Comparison of ENCODE assay signal across 14 mouse cellular contexts in genomic region chr19:7168423-7168822, GRCm38 (mm10).
"Had no signal": no experiment of that assay in that cellular context is flagged by ENCODE, and none has a peak within 500 bp of the region (broad histone marks: within the 10 kb centered on the region; RNA-seq: fewer than 3 reads in every experiment).

No protein-coding gene starts in this region.

- ATAC-seq: midbrain, embryonic 16.5 days had no signal

- H3K4me3 ChIP-seq: left cerebral cortex, adult 2 months; liver, embryonic 13.5 days; midbrain, embryonic 12.5 days; myocyte; neural tube, embryonic 13.5 days had no signal

- H3K36me3 ChIP-seq: liver, embryonic 13.5 days; midbrain, embryonic 12.5 days; neural tube, embryonic 13.5 days had no signal

- DNase-seq: kidney, adult 18-20 months; layer of hippocampus, postnatal 36 days; liver, embryonic 13.5 days; lung, adult 2 months; lung, postnatal 14 days; lung, postnatal 4 days; thymus, adult 18-20 months; thymus, postnatal 4 days had no signal

- H3K27ac ChIP-seq: kidney, postnatal 0 days; left cerebral cortex, adult 2 months; liver, embryonic 13.5 days; midbrain, embryonic 12.5 days; neural tube, embryonic 13.5 days had no signal
